Mouse (Mus musculus) megakaryocyte, embryonic 14.5 days (primary cell): Measurements from ENCODE around the gene Zkscan16.

Experiments used
- FLI1 ChIP-seq: IDR thresholded peaks from 2 replicates; pipeline ENCODE4 v1.6.1; 2012; ENCODE audit warnings: low read length, inconsistent platforms, mixed read lengths
- GATA1 ChIP-seq: IDR thresholded peaks from 3 replicates; pipeline ENCODE4 v1.6.1; 2012; ENCODE audit warnings: mixed read lengths, low read length, inconsistent platforms, borderline replicate concordance

- TF ChIP-seq GATA1 (no peak), FLI1 (no peak)
Measured at GRCm38 (mm10) chr4:59006211-59006610, 62.8 kb downstream of the Zkscan16 start.
